Mouse (Mus musculus): ENCODE measurements at regions not wholly inside any gene's neighbourhood (a gene's known extent, or its start where the extent isn't known, plus 50 kb on each side); places are given as distances from the start of the nearest gene placed in this dataset.

- TF ChIP-seq CTCF (conservative IDR thresholded peaks at IDR 0.05; ENCODE audit: insufficient read depth, insufficient read length, low read depth, low read length) (no peak), POLR2A (IDR thresholded peaks at IDR 0.05; ENCODE audit: low read depth, low read length) (no peak)
Measured at GRCm38 (mm10) chr1:30632760-30633159, 241.0 kb downstream of the Phf3 start.

Measured in kidney, adult 2 months (tissue).